ENCODE assay signal across 8 mouse cellular contexts in genomic region chr9:57072989-57073789, GRCm38 (mm10). TPM values are rescaled to one million over a fixed set of nuclear protein-coding genes. Genes with fewer than 3 reads are reported as not detected.
DNase-seq lines count a peak whose midpoint lies in the region; ATAC-seq and TF ChIP-seq lines count a peak whose summit lies in the region.

No protein-coding gene starts in this region.

- H3K36me3 ChIP-seq in ES-Bruce4 (ENCODE audit: control insufficient read depth, insufficient read depth, low read length, poor library complexity, severe bottlenecking), result no peaks in the 10 kb centered on the region
- H3K36me3 ChIP-seq in forebrain, embryonic 13.5 days (ENCODE audit: poor library complexity, severe bottlenecking), result no peaks in the 10 kb centered on the region
- no peaks in the 10 kb centered on the region for H3K36me3 ChIP-seq in liver, postnatal 0 days (replicated peaks; ENCODE audit: insufficient read depth, low read length)
- H3K36me3 ChIP-seq in neural tube, embryonic 14.5 days (ENCODE audit: control insufficient read depth, insufficient read depth, low read length), result no peaks in the 10 kb centered on the region

- H3K27ac ChIP-seq in ES-Bruce4 (ENCODE audit: insufficient read depth, low read length), result peak overlapping the region; percentile 69
- H3K27ac ChIP-seq in forebrain, embryonic 13.5 days, result peak overlapping the region; percentile 99
- peak overlapping the region; percentile 99 for H3K27ac ChIP-seq in liver, postnatal 0 days (ENCODE audit: low read depth)
- peak overlapping the region; percentile 91 for H3K27ac ChIP-seq in neural tube, embryonic 14.5 days (ENCODE audit: low read depth, low read length)

- H3K4me1 ChIP-seq in ES-Bruce4 (ENCODE audit: control insufficient read depth, insufficient read depth, low read length), result no peaks in the 10 kb centered on the region
- peaks cover 34% of the 10 kb centered on the region for H3K4me1 ChIP-seq in forebrain, embryonic 13.5 days
- H3K4me1 ChIP-seq in liver, postnatal 0 days (ENCODE audit: insufficient read depth), result peaks cover 25% of the 10 kb centered on the region
- H3K4me1 ChIP-seq in neural tube, embryonic 14.5 days (ENCODE audit: control insufficient read depth, insufficient read depth, low read length), result peaks cover 16% of the 10 kb centered on the region

- TF ChIP-seq CTCF in ES-Bruce4 (IDR thresholded peaks at IDR 0.05; ENCODE audit: low read depth, low read length), result peak; percentile 6
- TF ChIP-seq CTCF in liver, postnatal 0 days (IDR thresholded peaks at IDR 0.05; ENCODE audit: low read depth), result peak; percentile 75

- 0% methylated on average over 52 of the region's 54 CpGs for WGBS in forebrain, embryonic 13.5 days
- WGBS in large intestine, adult 2 months, result under 1% methylated on average over 54 of the region's 54 CpGs
- under 1% methylated on average over 46 of the region's 54 CpGs for WGBS in liver, postnatal 0 days (ENCODE audit: insufficient replicate concordance)
- WGBS in neural tube, embryonic 14.5 days, result under 1% methylated on average over 53 of the region's 54 CpGs

- peak; percentile 32 for TF ChIP-seq POLR2A in ES-Bruce4 (IDR thresholded peaks at IDR 0.05; ENCODE audit: insufficient read depth, low read length)

- peak overlapping the region; percentile 92 for H3K4me2 ChIP-seq in forebrain, embryonic 13.5 days
- peak overlapping the region; percentile 93 for H3K4me2 ChIP-seq in liver, postnatal 0 days (ENCODE audit: low read depth, low read length)
- H3K4me2 ChIP-seq in neural tube, embryonic 14.5 days (ENCODE audit: low read depth, low read length), result peak overlapping the region; percentile 87

- peak overlapping the region; percentile 100 for H3K4me3 ChIP-seq in ES-Bruce4 (ENCODE audit: low read depth, low read length)
- peak overlapping the region; percentile 89 for H3K4me3 ChIP-seq in forebrain, embryonic 13.5 days
- peak overlapping the region; percentile 85 for H3K4me3 ChIP-seq in liver, postnatal 0 days (ENCODE audit: low read depth, low read length)
- peak overlapping the region; percentile 73 for H3K4me3 ChIP-seq in neural tube, embryonic 14.5 days (ENCODE audit: low read depth, low read length)

- peak; percentile 53 for ATAC-seq in cerebellum, adult (ENCODE audit: insufficient number of reproducible peaks, low FRiP score, low TSS enrichment)
- peak; percentile 73 for ATAC-seq in forebrain, embryonic 13.5 days
- peak; percentile 54 for ATAC-seq in liver, postnatal 0 days
- peak; percentile 67 for ATAC-seq in neural tube, embryonic 14.5 days (ENCODE audit: low read depth)

- H3K9me3 ChIP-seq in ES-Bruce4 (replicated peaks; ENCODE audit: control insufficient read depth, insufficient read depth, low read length, poor library complexity, severe bottlenecking), result no peaks in the 10 kb centered on the region
- no peaks in the 10 kb centered on the region for H3K9me3 ChIP-seq in forebrain, embryonic 13.5 days (replicated peaks)
- H3K9me3 ChIP-seq in liver, postnatal 0 days (ENCODE audit: low read length), result no peaks in the 10 kb centered on the region
- no peaks in the 10 kb centered on the region for H3K9me3 ChIP-seq in neural tube, embryonic 14.5 days (ENCODE audit: control insufficient read depth, low read length)

- intact Hi-C loops in heart, postnatal 10 days (cut with DNase I), result loop anchor here (5.0 kb wide), 2 partner anchors 76 to 146 kb away; partner anchors contain the start of gene Snx33

- 0 out of 2 replicates have a peak, but pooled peaks have one; percentile 64 for TF ChIP-seq EP300 in ES-Bruce4 (IDR thresholded peaks at IDR 0.05; ENCODE audit: insufficient read depth, low read depth, low read length)
- no peak; the same call in 1 of the 2 replicates for TF ChIP-seq EP300 in liver, postnatal 0 days (IDR thresholded peaks at IDR 0.05; ENCODE audit: low read depth)

- peak; percentile 98 to 99 for DNase-seq in heart, postnatal 10 days
- peak; percentile 100 for DNase-seq in large intestine, adult 2 months (ENCODE audit: low read depth, low spot score)
- DNase-seq in liver, postnatal 0 days, result peak; percentile 93
- peak; percentile 94 for DNase-seq in testis, postnatal 10 days (ENCODE audit: low spot score)

- H3K9ac ChIP-seq in ES-Bruce4 (ENCODE audit: low read depth, poor library complexity, severe bottlenecking), result peak overlapping the region; percentile 97
- H3K9ac ChIP-seq in forebrain, embryonic 13.5 days, result peak overlapping the region; percentile 78
- H3K9ac ChIP-seq in liver, postnatal 0 days (replicated peaks), result peak overlapping the region; percentile 90
- H3K9ac ChIP-seq in neural tube, embryonic 14.5 days (replicated peaks; ENCODE audit: low read depth, low read length), result peak overlapping the region; percentile 67

- no peaks in the 10 kb centered on the region for H3K27me3 ChIP-seq in ES-Bruce4 (ENCODE audit: control insufficient read depth, insufficient read depth, low read length, poor library complexity, severe bottlenecking)
- H3K27me3 ChIP-seq in forebrain, embryonic 13.5 days, result no peaks in the 10 kb centered on the region
- H3K27me3 ChIP-seq in liver, postnatal 0 days (ENCODE audit: insufficient read depth, low read length), result no peaks in the 10 kb centered on the region
- H3K27me3 ChIP-seq in neural tube, embryonic 14.5 days (ENCODE audit: control insufficient read depth, insufficient read depth, low read length), result no peaks in the 10 kb centered on the region

RNA-seq across cellular contexts. Expression of gene Sin3a, which starts 1.3 kb away (rescaled TPM):
- 141 and 151 TPM in 2 replicates for polyA plus RNA-seq in ES-Bruce4 (2011; ENCODE audit: insufficient read depth, insufficient read length, low read depth, missing spikeins)
- polyA plus RNA-seq in forebrain, embryonic 13.5 days (2015; fragmentation: Nextera tagmentation; extraction: Ambion mirVana), result 33.8 and 43.9 TPM in 2 replicates
- total RNA-seq in heart, postnatal 10 days (2021), result 10 to 100 TPM; 33.6 to 46.7 TPM
- 25.4 and 48.5 TPM in 2 replicates for polyA plus RNA-seq in large intestine, adult 2 months (2012; rRNA removed)
- 6.1 and 6.6 TPM in 2 replicates for polyA plus RNA-seq in liver, postnatal 0 days (2015; fragmentation: Nextera tagmentation; extraction: Ambion mirVana)
- polyA plus RNA-seq in neural tube, embryonic 14.5 days (2014; fragmentation: Nextera tagmentation; extraction: Ambion mirVana), result 26.8 and 35.2 TPM in 2 replicates

RNA-seq across cellular contexts. Expression of gene Man2c1, which starts 57.3 kb away (rescaled TPM):
- 79.9 and 86.8 TPM in 2 replicates for polyA plus RNA-seq in ES-Bruce4 (2011; ENCODE audit: insufficient read depth, insufficient read length, low read depth, missing spikeins)
- polyA plus RNA-seq in forebrain, embryonic 13.5 days (2015; fragmentation: Nextera tagmentation; extraction: Ambion mirVana), result 51.6 and 54.3 TPM in 2 replicates
- 10 to 100 TPM; 50.7 to 55.5 TPM for total RNA-seq in heart, postnatal 10 days (2021)
- 90.5 and 106 TPM in 2 replicates for polyA plus RNA-seq in large intestine, adult 2 months (2012; rRNA removed)
- polyA plus RNA-seq in liver, postnatal 0 days (2015; fragmentation: Nextera tagmentation; extraction: Ambion mirVana), result 18.2 and 18.5 TPM in 2 replicates
- 43.2 and 49.9 TPM in 2 replicates for polyA plus RNA-seq in neural tube, embryonic 14.5 days (2014; fragmentation: Nextera tagmentation; extraction: Ambion mirVana)

Comparison
In these comparisons a context has a peak if more than half of its experiments do, and no peak if none do; other contexts are left out.
1. Peak in every context shown above with its lines: DNase-seq, ATAC-seq, H3K4me3 ChIP-seq and H3K27ac ChIP-seq.